Mouse (Mus musculus) myocyte (in vitro differentiated cells): ENCODE measurements around the gene Asap3. TPM values are rescaled to one million over a fixed set of nuclear protein-coding genes. Genes with fewer than 3 reads are reported as not detected.

Experiments used
- H3K27me3 ChIP-seq: one replicate; pipeline ENCODE4 v1.6.1; 2011; ENCODE audit not compliant: control insufficient read depth, insufficient read depth, insufficient read length
- H3K36me3 ChIP-seq: one replicate; pipeline ENCODE4 v1.6.1; 2011; ENCODE audit not compliant: control insufficient read depth, insufficient read depth
- H3K4me2 ChIP-seq: one replicate; pipeline ENCODE4 v1.6.1; 2011; ENCODE audit warnings: low read depth, control low read depth
- H3K4me3 ChIP-seq: one replicate; pipeline ENCODE4 v1.5.1; 2011; ENCODE audit warnings: mild to moderate bottlenecking, control low read depth, moderate library complexity
- H3K79me2 ChIP-seq: one replicate; pipeline ENCODE4 v1.6.1; 2011; ENCODE audit not compliant: control insufficient read depth, insufficient read depth
- H3ac ChIP-seq: one replicate; pipeline ENCODE4 v1.6.1; 2011; ENCODE audit not compliant: control insufficient read depth, insufficient read length
- CEBPB ChIP-seq: IDR thresholded peaks from 2 replicates; pipeline ENCODE4 v1.6.1; 2011; ENCODE audit warnings: mild to moderate bottlenecking, moderate library complexity; ENCODE audit not compliant: poor library complexity, insufficient read depth, severe bottlenecking
- E2F4 ChIP-seq: IDR thresholded peaks from one replicate; pipeline ENCODE4 v1.6.1; 2011; ENCODE audit warnings: mild to moderate bottlenecking, control low read depth, moderate library complexity; ENCODE audit not compliant: insufficient read depth
- MAX ChIP-seq: IDR thresholded peaks from one replicate; pipeline ENCODE4 v1.6.1; 2011; ENCODE audit warnings: low read depth, mild to moderate bottlenecking, control low read depth
- MYOD1 ChIP-seq, 3 experiments: IDR thresholded peaks; one replicate each; pipeline ENCODE4 v1.6.1; 2011; ENCODE audit warnings: control low read depth in 2 of 3, low read depth in 2 of 3, mild to moderate bottlenecking in 2 of 3, moderate library complexity in 1 of 3; ENCODE audit not compliant: insufficient read length in 2 of 3, control insufficient read depth in 1 of 3
- MYOG ChIP-seq, 3 experiments: IDR thresholded peaks; one replicate each; pipeline ENCODE4 v1.6.1; 2011; ENCODE audit warnings: control low read depth in 2 of 3, low read depth in 2 of 3, mild to moderate bottlenecking in 2 of 3; ENCODE audit not compliant: insufficient read length in 2 of 3, control insufficient read depth in 1 of 3, insufficient read depth in 1 of 3
- POLR2A ChIP-seq: IDR thresholded peaks from one replicate; pipeline ENCODE4 v1.6.1; 2011; ENCODE audit warnings: low read depth, mild to moderate bottlenecking, control low read depth, moderate library complexity; ENCODE audit not compliant: insufficient read length
- POLR2AphosphoS2 ChIP-seq: IDR thresholded peaks from one replicate; pipeline ENCODE4 v1.6.1; 2011; ENCODE audit warnings: low read depth, control low read depth; ENCODE audit not compliant: insufficient read length
- REST ChIP-seq: IDR thresholded peaks from one replicate; pipeline ENCODE4 v1.6.1; 2011; ENCODE audit warnings: mild to moderate bottlenecking, control low read depth, moderate library complexity; ENCODE audit not compliant: insufficient read depth, insufficient read length
- SRF ChIP-seq: IDR thresholded peaks from one replicate; pipeline ENCODE4 v1.6.1; 2011; ENCODE audit warnings: low read depth; ENCODE audit not compliant: control insufficient read depth, insufficient read length
- TCF12 ChIP-seq: IDR thresholded peaks from one replicate; pipeline ENCODE4 v1.6.1; 2011; ENCODE audit warnings: mild to moderate bottlenecking, control low read depth; ENCODE audit not compliant: poor library complexity, insufficient read depth, severe bottlenecking
- TCF3 ChIP-seq: IDR thresholded peaks from one replicate; pipeline ENCODE4 v1.6.1; 2011; ENCODE audit warnings: low read depth, control low read depth; ENCODE audit not compliant: insufficient read length
- USF1 ChIP-seq: IDR thresholded peaks from one replicate; pipeline ENCODE4 v1.6.1; 2011; ENCODE audit warnings: low read depth, mild to moderate bottlenecking, control low read depth, moderate library complexity
- polyA plus RNA-seq: library from polyadenylated mRNA; unstranded; fragments of >200 nt; fragmentation: generic; extraction: Trizol; gene quantifications from one replicate; pipeline ENCODE4 v1.2.1, GENCODE M21; 2012; ENCODE audit warnings: missing spikeins

Asap3 gene
- 3.9 TPM for polyA plus RNA-seq

GRCm38 (mm10) chr4:136206033-136206893 lies at the start of gene Asap3:
TSS of gene Asap3 (plus strand) at chr4:136206365.
- Histone ChIP-seq H3K4me2 (peak within 1 kb of the TSS; percentile 89), H3K36me3 (no peaks in the 10 kb centered on the region), H3K79me2 (no peaks in the 10 kb centered on the region), H3ac (peak within 1 kb of the TSS; percentile 26), H3K4me3 (peak within 1 kb of the TSS; percentile 40), H3K27me3 (no peaks in the 10 kb centered on the region)
- TF ChIP-seq SRF = peak; percentile 71
- peak in 1 of 3 experiments; percentile 56 for TF ChIP-seq MYOD1 (IDR thresholded peaks at IDR 0.05; ENCODE audit: control insufficient read depth in 1 of 3, insufficient read length in 2 of 3, low read depth in 2 of 3)
- TF ChIP-seq POLR2AphosphoS2 = peak; percentile 97
- TF ChIP-seq MYOG (IDR thresholded peaks at IDR 0.05; ENCODE audit: control insufficient read depth in 1 of 3, insufficient read depth in 1 of 3, insufficient read length in 2 of 3, low read depth in 2 of 3) = peak in 1 of 3 experiments; percentile 46
- no peak for TF ChIP-seq MAX
- peak; percentile 1 for TF ChIP-seq REST
- TF ChIP-seq POLR2A = peak; percentile 99
- TF ChIP-seq USF1 = no peak
- no peak for TF ChIP-seq TCF3
- no peak for TF ChIP-seq E2F4
- no peak for TF ChIP-seq CEBPB
- TF ChIP-seq TCF12 = no peak

GRCm38 (mm10) chr4:136158498-136158897 lies 47.7 kb upstream of the Asap3 start:
- Histone ChIP-seq H3K4me3 (no peak overlapping the region), H3K79me2 (no peaks in the 10 kb centered on the region), H3ac (no peak overlapping the region), H3K27me3 (no peaks in the 10 kb centered on the region), H3K4me2 (no peak overlapping the region), H3K36me3 (no peaks in the 10 kb centered on the region)
- TF ChIP-seq MAX = no peak
- TF ChIP-seq MYOG (IDR thresholded peaks at IDR 0.05; ENCODE audit: control insufficient read depth in 1 of 3, insufficient read depth in 1 of 3, insufficient read length in 2 of 3, low read depth in 2 of 3) = no peak
- TF ChIP-seq POLR2A = no peak
- no peak for TF ChIP-seq USF1
- no peak for TF ChIP-seq SRF
- TF ChIP-seq MYOD1 (IDR thresholded peaks at IDR 0.05; ENCODE audit: control insufficient read depth in 1 of 3, insufficient read length in 2 of 3, low read depth in 2 of 3) = no peak
- no peak for TF ChIP-seq TCF3
- TF ChIP-seq CEBPB = no peak

- H3K27me3 ChIP-seq = no peaks in the 10 kb centered on the region
- no peak overlapping the region for H3ac ChIP-seq
- no peaks in the 10 kb centered on the region for H3K36me3 ChIP-seq
- H3K79me2 ChIP-seq = no peaks in the 10 kb centered on the region
- no peak overlapping the region for H3K4me3 ChIP-seq
- H3K4me2 ChIP-seq = peak overlapping the region; percentile 1
- TF ChIP-seq TCF3 (no peak), CEBPB (no peak), MYOD1 (IDR thresholded peaks at IDR 0.05; ENCODE audit: control insufficient read depth in 1 of 3, insufficient read length in 2 of 3, low read depth in 2 of 3) (peak in 2 of 3 experiments; percentile 25)
Measured at GRCm38 (mm10) chr4:136159802-136160397, 46.3 kb upstream of the Asap3 start.

- Histone ChIP-seq H3K79me2 (no peaks in the 10 kb centered on the region), H3K4me2 (peak overlapping the region; percentile 36), H3K36me3 (no peaks in the 10 kb centered on the region), H3ac (no peak overlapping the region), H3K4me3 (no peak overlapping the region), H3K27me3 (no peaks in the 10 kb centered on the region)
- TF ChIP-seq MYOG (IDR thresholded peaks at IDR 0.05; ENCODE audit: control insufficient read depth in 1 of 3, insufficient read depth in 1 of 3, insufficient read length in 2 of 3, low read depth in 2 of 3) (no peak), TCF12 (no peak), CEBPB (no peak), REST (no peak), MYOD1 (IDR thresholded peaks at IDR 0.05; ENCODE audit: control insufficient read depth in 1 of 3, insufficient read length in 2 of 3, low read depth in 2 of 3) (no peak), SRF (no peak), TCF3 (no peak), POLR2AphosphoS2 (no peak), USF1 (no peak), E2F4 (no peak), MAX (no peak), POLR2A (no peak)
Measured at GRCm38 (mm10) chr4:136163448-136163847, 42.7 kb upstream of the Asap3 start.
